Mouse (Mus musculus) yolk sac, embryonic 10.5 days (tissue): ENCODE data around the gene Kcnk16.
"Not testable (repeated sequence)": the region's sequence is repeated elsewhere in the genome, so short reads cannot be mapped to it uniquely, and the experiment has no call there.

Source experiments
- DNase-seq: peaks from one replicate; pipeline ENCODE4 v3.0.0-alpha.2; 2017; ENCODE audit warnings: low spot score

Gene Kcnk16

GRCm38 (mm10) chr14:20269082-20269809 lies at the start of gene Kcnk16:
Gene Kcnk16 (minus strand): TSS chr14:20269199.
- DNase-seq, result peak; percentile 80

GRCm38 (mm10) chr14:20315137-20315536 lies 46.1 kb upstream of the Kcnk16 start:
- DNase-seq, result no peak

DNA sequence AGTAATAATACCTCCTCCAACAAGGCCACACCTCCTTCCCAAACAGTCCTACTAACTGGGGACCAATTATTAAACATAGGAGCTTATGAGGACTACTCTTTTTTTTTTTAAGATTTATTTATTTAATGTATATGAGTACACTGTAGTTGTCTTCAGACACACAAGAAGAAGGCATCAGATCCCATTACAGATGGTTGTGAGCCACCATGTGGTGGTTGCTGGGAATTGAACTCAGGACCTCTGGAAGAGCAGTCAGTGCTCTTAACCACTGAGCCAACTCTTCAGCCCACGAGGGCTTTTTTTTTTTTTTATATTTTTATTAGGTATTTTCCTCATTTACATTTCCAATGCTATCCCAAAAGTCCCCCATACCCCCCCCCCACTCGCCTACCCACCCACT lies 36.1 kb upstream of the Kcnk16 start:
- DNase-seq, result not testable (repeated sequence)

- DNase-seq, result no peak
These were observed 29.1 kb upstream of the Kcnk16 start for GRCm38 (mm10) chr14:20298131-20298530.

DNA sequence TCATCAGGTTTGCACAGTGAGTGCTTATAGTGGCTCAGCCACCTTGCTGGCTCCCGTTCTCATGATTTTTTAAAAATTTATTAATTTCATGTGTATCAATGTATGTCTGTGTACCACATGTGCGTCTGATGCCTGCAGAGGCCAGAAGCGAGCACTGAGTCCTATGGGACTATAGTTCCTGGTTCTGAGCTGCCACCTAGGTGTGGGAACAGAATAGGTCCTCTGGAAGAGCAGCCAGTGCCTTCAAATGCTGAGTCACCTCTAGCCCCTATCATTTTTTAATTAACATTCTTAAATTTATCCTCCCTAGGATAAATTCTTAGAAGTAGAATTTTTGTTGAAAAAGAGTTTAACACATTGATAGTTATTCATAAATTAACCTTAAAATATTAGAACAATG lies 28.6 kb upstream of the Kcnk16 start:
- no peak for DNase-seq

GRCm38 (mm10) chr14:20294947-20295346 lies 25.9 kb upstream of the Kcnk16 start:
- no peak for DNase-seq

DNA sequence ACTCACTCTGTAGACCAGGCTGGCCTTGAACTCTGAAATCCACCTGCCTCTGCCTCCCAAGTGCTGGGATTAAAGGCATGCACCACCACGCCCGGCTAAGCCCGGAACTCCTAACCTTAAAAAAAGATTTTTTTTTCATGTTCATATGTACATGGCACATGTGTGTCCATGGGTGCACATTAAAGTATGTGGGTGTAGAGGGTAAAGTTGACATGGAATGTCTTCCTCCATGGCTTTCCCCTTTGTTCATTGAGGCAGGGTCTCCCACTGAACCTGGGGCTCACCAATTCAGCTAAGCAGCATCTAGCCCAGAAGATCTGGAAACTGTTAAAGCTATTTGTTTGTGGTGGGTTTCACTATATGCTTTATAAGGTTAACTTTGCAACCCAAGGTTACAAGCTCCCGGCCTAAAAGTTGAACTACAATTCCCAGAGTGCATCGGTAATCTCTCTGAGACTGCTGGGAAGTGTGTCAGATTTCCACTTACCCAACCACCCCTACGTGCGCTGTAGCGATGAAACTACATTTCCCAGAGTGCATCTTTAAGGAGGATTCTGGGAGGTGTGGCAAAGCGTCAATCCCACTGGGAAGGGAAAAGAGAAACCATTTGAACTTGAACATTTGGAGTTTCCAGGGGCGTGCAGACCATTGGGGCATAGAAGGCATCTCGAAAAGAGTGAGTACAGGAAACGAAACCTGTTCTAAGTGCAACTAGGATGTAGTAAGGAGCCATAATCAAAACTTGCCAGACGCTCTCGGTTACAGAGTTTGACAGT lies 25.3 kb upstream of the Kcnk16 start, which contains the start of gene Nudt13:
TSS of gene Nudt13 (plus strand) at position 581 of the 776 bp plus-strand sequence.
- peak; percentile 86 for DNase-seq

DNA sequence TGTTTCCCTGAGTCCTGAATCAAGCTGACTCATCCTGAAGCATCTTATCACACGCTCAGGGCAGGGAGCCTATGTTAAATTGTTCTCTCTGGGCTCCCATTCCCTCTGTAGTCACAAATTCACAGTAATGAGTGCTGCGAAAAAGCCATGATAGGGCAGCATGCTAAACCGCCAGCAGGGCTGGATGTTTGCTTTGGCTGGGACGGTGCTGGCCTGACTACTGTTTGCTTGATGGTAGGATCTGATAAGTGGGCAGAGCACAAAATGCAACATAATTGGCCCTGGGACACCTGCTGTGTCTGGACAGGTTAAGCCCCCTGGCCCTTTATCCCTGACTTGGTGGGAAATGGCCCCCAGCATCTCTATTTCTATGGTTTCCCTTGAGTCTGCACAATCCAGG lies 22.4 kb upstream of the Kcnk16 start:
- no peak for DNase-seq

DNA sequence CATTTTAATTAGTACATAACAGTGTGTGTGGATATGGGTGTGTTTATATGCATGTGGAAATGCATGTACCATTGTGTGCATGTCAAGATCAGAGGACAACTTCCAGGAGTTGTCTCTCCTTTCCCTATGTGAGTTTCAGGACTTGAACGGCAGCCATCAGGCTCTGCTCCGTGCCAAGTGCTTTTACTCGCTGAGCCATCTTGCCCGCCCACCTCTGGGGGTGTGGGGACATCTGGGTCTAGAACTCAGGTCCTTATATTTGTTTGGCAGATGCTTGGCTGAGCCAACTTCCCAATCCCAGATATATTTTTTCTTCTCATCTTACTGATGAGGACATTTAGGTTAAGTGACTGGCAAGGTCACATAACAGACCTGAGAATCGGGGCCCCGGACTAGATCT lies 578 bp downstream of the Kcnk16 start:
- no peak for DNase-seq

DNA sequence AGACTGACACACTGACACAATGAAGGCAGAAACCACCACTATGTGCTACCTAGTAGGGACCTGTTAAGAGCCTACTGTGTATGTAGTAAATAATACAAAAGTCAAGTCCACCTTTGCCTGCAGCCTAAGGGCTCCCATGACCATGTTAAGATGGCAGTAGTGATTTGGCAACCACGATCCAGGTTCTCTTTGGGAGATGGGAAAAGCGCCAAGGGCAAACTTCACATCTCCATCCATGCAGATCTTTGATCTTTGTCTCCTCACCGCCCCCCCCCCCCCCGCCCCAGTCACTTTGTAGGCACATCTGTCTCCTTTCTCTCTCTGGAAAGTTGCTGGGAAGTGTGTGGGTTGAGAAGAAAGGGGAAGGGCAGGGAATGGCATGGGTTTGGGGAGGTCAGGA lies 6.7 kb downstream of the Kcnk16 start:
- DNase-seq, result no peak

DNA sequence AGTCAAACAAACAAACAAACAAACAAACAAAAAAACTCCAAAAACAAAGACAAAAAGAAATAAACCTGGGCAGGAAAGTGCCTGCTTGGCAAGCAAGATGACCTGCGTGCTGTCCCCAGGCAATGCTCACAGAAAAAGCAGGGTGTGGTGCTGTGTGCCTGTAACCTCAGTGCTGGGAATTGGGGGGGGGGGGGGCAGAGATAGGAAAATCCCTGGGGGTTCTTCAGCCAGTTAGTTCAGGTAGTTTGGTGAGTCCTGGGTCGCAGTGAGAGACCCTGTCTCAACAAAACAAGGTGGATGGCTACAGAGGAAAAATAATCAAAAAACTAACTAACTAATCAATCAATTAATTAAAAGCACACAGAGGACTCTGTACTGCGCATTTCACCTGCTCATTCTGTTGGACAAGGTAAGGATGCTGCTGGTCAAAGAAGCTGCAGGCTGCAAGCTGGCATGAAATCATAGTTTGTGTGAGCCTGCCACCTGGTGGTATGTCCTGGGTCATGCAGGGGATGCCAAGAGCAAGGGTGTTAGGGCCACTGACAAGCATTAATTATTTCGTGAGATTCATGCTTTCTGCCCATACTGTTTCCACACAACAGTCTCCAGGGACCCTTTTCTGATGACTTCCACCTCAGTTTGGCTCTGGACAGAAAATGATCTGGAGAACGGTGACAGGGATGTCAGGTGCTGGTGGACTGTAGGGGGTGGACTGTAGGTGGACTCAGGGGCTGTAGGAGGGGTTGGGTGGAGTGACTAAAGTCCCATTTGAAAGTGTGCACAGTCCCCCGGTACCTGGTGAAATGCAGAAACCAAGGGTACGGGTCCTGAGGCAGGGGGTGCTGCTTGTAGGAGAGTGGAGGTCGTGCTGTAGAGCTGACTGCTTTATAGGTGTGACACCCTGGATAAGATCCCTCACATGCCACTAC lies 10.6 kb downstream of the Kcnk16 start:
- DNase-seq, result peak; percentile 66

DNA sequence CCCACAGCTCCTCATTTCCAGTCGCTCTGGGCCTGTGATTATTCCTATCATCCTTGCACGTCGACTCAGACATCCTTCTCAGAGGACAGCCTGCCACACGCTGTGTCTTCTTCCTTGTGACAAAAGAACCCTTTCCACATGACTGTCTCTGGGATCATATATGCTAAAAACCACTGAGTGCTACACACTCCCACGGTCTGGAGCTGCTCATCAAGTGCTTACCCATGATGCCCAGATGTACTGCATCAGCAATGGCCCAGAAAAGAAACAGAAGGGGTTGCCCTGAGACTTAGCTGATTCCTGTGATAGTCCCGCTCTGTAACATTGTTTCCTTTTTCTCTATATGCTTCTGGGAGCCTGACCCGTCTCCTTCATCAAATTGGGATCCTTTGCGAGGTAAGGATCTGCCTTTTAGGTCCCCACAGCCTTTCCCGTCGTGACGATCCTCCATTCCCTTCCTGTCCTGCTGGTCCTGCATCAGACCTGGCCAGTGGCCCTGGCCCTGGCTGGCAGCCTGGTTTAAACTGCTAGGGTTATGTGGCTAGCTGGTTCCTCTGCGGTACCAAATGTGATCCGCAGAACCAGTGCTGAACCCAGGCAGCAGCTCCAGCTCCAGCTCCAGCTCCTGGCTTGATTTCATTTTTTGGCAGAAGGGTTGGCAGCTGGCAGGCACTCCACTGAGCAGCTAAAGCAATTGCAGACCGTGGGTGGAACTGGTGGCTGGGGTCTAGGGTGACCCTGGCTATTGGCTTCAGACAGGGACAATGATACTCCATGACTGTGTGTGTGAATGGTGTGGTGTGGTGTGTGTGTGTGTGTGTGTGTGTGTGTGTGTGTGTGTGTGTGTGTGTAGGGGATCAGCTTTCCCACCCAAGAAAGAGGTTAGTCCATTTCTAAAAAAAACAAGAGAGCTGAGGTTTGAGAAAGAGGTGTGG lies 18.5 kb downstream of the Kcnk16 start:
- DNase-seq, result no peak

DNA sequence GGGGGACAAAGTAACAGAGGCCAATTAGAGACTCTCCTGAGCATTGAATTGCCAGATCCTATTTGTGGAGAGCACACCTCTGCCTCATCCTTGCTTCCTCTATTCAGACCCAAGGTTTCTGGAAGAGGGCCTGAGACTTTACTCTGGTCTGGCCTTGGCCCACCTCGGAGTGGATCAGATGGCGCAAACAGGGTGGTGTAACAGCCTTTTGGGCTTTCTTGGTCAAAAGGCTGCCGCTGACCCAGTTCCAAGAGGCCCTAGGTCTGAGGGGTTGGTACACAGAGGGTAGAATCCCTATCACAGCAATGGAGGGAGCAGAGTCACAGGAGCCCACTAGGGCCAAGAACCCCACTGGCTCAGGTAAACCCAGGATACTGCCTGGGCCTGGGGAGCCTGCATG lies 21.0 kb downstream of the Kcnk16 start:
- DNase-seq, result no peak

DNA sequence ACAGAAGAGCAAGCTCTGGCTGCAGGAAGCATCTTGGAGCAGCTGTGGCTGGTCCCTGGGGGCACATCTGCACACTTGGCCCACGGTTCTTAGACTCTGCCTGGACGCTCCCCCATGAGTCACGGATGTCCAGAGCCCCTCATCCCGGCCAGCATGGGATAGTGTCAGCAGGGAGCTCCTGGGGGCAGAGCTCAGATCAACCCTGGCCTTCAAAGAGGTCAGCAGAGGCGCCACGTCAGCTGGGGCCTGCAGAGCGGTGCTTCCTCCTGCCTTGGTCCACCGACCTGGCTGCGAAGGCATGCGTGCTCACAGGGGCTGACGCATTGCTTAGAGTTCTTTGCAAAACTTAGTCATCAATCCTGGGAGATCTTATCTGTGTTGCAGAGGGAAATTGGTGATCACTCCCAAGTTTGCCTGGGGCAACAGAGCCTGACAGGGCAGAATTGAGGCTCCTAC lies 22.2 kb downstream of the Kcnk16 start:
- no peak for DNase-seq

DNA sequence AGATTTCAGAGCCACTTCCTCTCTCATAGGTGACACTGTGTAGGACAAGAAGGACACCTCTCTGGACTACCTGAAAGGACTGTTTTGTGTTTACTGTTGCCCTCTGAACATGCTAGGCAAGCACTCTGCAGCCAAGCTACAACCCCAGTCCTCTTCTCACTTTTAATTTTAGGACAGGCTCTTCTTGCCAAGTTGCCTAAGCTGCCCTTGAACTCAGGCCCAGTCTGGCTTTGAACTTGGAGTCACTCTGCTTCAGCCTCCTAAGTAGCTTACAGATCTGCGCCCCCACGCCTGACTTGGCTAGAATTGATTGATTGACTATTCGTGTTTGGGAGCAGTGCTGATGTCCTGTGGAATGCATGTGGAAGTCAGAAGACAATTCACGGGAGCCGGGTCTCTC lies 23.1 kb downstream of the Kcnk16 start:
- DNase-seq, result no peak

- no peak for DNase-seq
These were observed 23.7 kb downstream of the Kcnk16 start for GRCm38 (mm10) chr14:20245318-20245717.

GRCm38 (mm10) chr14:20243158-20243557 lies 25.8 kb downstream of the Kcnk16 start:
- DNase-seq, result no peak

GRCm38 (mm10) chr14:20242454-20242853 lies 26.5 kb downstream of the Kcnk16 start:
- no peak for DNase-seq

GRCm38 (mm10) chr14:20234403-20234802 lies 34.6 kb downstream of the Kcnk16 start:
- DNase-seq, result no peak

- no peak for DNase-seq
These were observed 35.7 kb downstream of the Kcnk16 start for GRCm38 (mm10) chr14:20233016-20233980.
